In the genomic region with DNA sequence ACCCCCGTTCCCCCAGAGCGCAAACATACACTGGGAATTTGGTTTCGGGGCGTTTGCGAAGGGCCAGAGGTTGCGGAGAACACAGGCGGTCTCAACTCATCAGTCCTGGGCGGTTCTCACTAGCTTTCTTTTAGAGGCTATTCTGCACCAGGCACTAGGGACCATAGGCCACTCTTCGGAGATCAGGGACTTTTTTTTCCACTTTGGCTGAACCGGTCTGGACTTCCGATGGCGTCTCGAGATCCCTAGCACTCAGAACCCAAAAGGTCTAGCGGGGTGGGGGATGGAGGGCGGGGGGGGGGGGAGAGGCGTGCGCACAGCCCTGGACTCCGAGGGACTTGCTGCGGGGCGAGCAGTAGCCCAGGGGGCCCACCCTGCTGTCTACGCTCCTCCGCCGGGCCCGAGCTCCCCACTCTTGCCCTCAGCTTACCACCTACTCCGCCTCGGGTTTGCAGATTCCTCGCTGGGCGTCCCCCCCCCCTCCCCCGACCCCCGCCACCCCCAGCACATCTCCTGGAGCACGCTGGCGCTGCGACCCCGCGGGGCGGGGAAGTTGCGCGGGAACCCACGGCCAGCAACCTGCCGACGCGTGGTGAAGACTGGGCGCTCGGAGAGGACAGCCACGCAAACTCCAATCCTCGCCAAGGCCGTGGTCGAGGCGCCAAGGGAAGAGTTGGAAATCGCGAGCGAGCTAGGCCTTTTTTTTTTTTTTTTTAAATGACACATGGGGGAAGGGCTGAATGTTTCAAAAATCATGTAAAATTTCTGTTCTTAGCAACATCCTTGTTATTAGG, we compare ENCODE assay signal across 10 mouse cellular contexts. TPM values are rescaled to one million over a fixed set of nuclear protein-coding genes. Genes with fewer than 3 reads are reported as not detected.
A peak's percentile ranks its signal among the peaks of the same experiment; 100 is the strongest.
DNase-seq lines count a peak whose midpoint lies in the region; ATAC-seq lines count a peak whose summit lies in the region.
"Had no signal": no experiment of that assay in that cellular context is flagged by ENCODE, and none has a peak within 500 bp of the region (broad histone marks: within the 10 kb centered on the region; RNA-seq: fewer than 3 reads in every experiment).

No protein-coding gene starts in this region.

- no peak for ATAC-seq in heart, embryonic 16.5 days (replicated peaks; ENCODE audit: extremely low read depth, insufficient read depth, low FRiP score)
- no peak; the same call in 1 of the 2 replicates for ATAC-seq in hindbrain, embryonic 15.5 days (ENCODE audit: low FRiP score, low read depth)
- no peak for ATAC-seq in midbrain, embryonic 15.5 days (replicated peaks)

- H3K9me3 ChIP-seq in heart, embryonic 16.5 days (replicated peaks; ENCODE audit: control insufficient read depth, low read length), result no peaks in the 10 kb centered on the region
- H3K9me3 ChIP-seq in embryonic facial prominence, embryonic 10.5 days, result no peaks in the 10 kb centered on the region
- H3K9me3 ChIP-seq in hindbrain, embryonic 15.5 days, result no peaks in the 10 kb centered on the region
- H3K9me3 ChIP-seq in midbrain, embryonic 15.5 days, result no peaks in the 10 kb centered on the region

- DNase-seq in heart, adult 8-10 months (ENCODE audit: low spot score), result no peak
- peak; percentile 51 for DNase-seq in embryonic facial prominence, embryonic 10.5 days (ENCODE audit: low spot score)
- no peak for DNase-seq in right cerebral cortex, postnatal 36 days (ENCODE audit: low spot score in 2 of 2)
- DNase-seq in thymus, postnatal 25 days, result no peak
- no peak for DNase-seq in kidney, adult 8-10 months

- H3K4me2 ChIP-seq in heart, embryonic 16.5 days (ENCODE audit: low read depth, low read length), result peak overlapping the region; percentile 49
- peak overlapping the region; percentile 35 for H3K4me2 ChIP-seq in hindbrain, embryonic 15.5 days
- peak overlapping the region; percentile 47 for H3K4me2 ChIP-seq in midbrain, embryonic 15.5 days

- peaks cover 24% of the 10 kb centered on the region for H3K4me1 ChIP-seq in heart, embryonic 16.5 days (ENCODE audit: control insufficient read depth, insufficient read depth, low read length)
- peaks cover 57% of the 10 kb centered on the region for H3K4me1 ChIP-seq in embryonic facial prominence, embryonic 10.5 days
- H3K4me1 ChIP-seq in hindbrain, embryonic 15.5 days (replicated peaks), result peaks cover 16% of the 10 kb centered on the region
- peaks cover 48% of the 10 kb centered on the region for H3K4me1 ChIP-seq in midbrain, embryonic 15.5 days

- H3K27me3 ChIP-seq in heart, embryonic 16.5 days (ENCODE audit: control insufficient read depth, insufficient read depth, low read length), result peaks cover 58% of the 10 kb centered on the region
- peaks cover 83% of the 10 kb centered on the region for H3K27me3 ChIP-seq in embryonic facial prominence, embryonic 10.5 days (replicated peaks; ENCODE audit: low read depth, poor library complexity, severe bottlenecking)
- peaks cover 60% of the 10 kb centered on the region for H3K27me3 ChIP-seq in hindbrain, embryonic 15.5 days
- peaks cover 36% of the 10 kb centered on the region for H3K27me3 ChIP-seq in midbrain, embryonic 15.5 days (replicated peaks)

- 2% methylated on average over 48 of the region's 52 CpGs for WGBS in heart, embryonic 16.5 days
- under 1% methylated on average over 50 of the region's 52 CpGs for WGBS in embryonic facial prominence, embryonic 10.5 days
- under 1% methylated on average over 46 of the region's 52 CpGs for WGBS in hindbrain, embryonic 15.5 days
- 2% methylated on average over 47 of the region's 52 CpGs for WGBS in midbrain, embryonic 15.5 days

- H3K9ac ChIP-seq in heart, embryonic 16.5 days (ENCODE audit: low read length), result no peak overlapping the region
- no peak overlapping the region for H3K9ac ChIP-seq in hindbrain, embryonic 15.5 days
- no peak overlapping the region for H3K9ac ChIP-seq in midbrain, embryonic 15.5 days

- peak overlapping the region; percentile 37 for H3K4me3 ChIP-seq in heart, embryonic 16.5 days (ENCODE audit: low read length)
- peak overlapping the region; percentile 49 for H3K4me3 ChIP-seq in embryonic facial prominence, embryonic 10.5 days
- H3K4me3 ChIP-seq in hindbrain, embryonic 15.5 days, result 0 out of 2 replicates have a peak overlapping the region, but pooled peaks have one; percentile 3
- H3K4me3 ChIP-seq in midbrain, embryonic 15.5 days, result peak overlapping the region; percentile 23

- no peaks in the 10 kb centered on the region for H3K36me3 ChIP-seq in heart, embryonic 16.5 days (ENCODE audit: control insufficient read depth, insufficient read depth)
- H3K36me3 ChIP-seq in embryonic facial prominence, embryonic 10.5 days (replicated peaks), result no peaks in the 10 kb centered on the region
- no peaks in the 10 kb centered on the region for H3K36me3 ChIP-seq in hindbrain, embryonic 15.5 days
- no peaks in the 10 kb centered on the region for H3K36me3 ChIP-seq in midbrain, embryonic 15.5 days (replicated peaks)

- H3K27ac ChIP-seq in heart, embryonic 16.5 days (ENCODE audit: low read length), result no peak overlapping the region
- H3K27ac ChIP-seq in embryonic facial prominence, embryonic 10.5 days (replicated peaks), result peak overlapping the region; percentile 59
- no peak overlapping the region for H3K27ac ChIP-seq in hindbrain, embryonic 15.5 days (replicated peaks)
- H3K27ac ChIP-seq in midbrain, embryonic 15.5 days, result no peak overlapping the region

RNA-seq across cellular contexts. Expression of gene Ostm1, which starts 52.1 kb away (rescaled TPM):
- 17.6 and 24.0 TPM in 2 replicates for polyA plus RNA-seq in heart, embryonic 16.5 days (2015; fragmentation: Nextera tagmentation; extraction: Ambion mirVana)
- total RNA-seq in heart, adult 8-10 months (2022), result 10 to 100 TPM; 20.3 to 23.7 (median 21.8) TPM
- polyA plus RNA-seq in embryonic facial prominence, embryonic 10.5 days (2016; fragmentation: Nextera tagmentation; extraction: Ambion mirVana), result 15.4 and 15.7 TPM in 2 replicates
- 35.0 and 35.4 TPM in 2 replicates for polyA plus RNA-seq in hindbrain, embryonic 15.5 days (2015; fragmentation: Nextera tagmentation; extraction: Ambion mirVana)
- polyA plus RNA-seq in midbrain, embryonic 15.5 days (2015; fragmentation: Nextera tagmentation; extraction: Ambion mirVana), result 37.2 and 39.7 TPM in 2 replicates

RNA-seq across cellular contexts. Expression of gene Nr2e1, which starts 52.3 kb away (rescaled TPM):
- polyA plus RNA-seq in heart, embryonic 16.5 days (2015; fragmentation: Nextera tagmentation; extraction: Ambion mirVana), result not detected in 2 replicates
- total RNA-seq in heart, adult 8-10 months (2022), result not detected
- 10.4 and 11.5 TPM in 2 replicates for polyA plus RNA-seq in embryonic facial prominence, embryonic 10.5 days (2016; fragmentation: Nextera tagmentation; extraction: Ambion mirVana)
- 0.39 and 0.87 TPM in 2 replicates for polyA plus RNA-seq in hindbrain, embryonic 15.5 days (2015; fragmentation: Nextera tagmentation; extraction: Ambion mirVana)
- polyA plus RNA-seq in midbrain, embryonic 15.5 days (2015; fragmentation: Nextera tagmentation; extraction: Ambion mirVana), result 5.3 and 6.5 TPM in 2 replicates
- total RNA-seq: MEL had no signal
- polyA plus RNA-seq: small intestine, adult 2 months had no signal
